Mouse (Mus musculus) adrenal gland, adult 18-20 months (tissue): Measurements from ENCODE around the gene Srrd. TPM values are rescaled to one million over a fixed set of nuclear protein-coding genes. Genes with fewer than 3 reads are reported as not detected.

Experiments used
- DNase-seq, 2 experiments: peaks; one replicate each; pipeline ENCODE4 v3.0.0; 2021 to 2022; ENCODE audit warnings: low spot score in 2 of 2
- total RNA-seq, 2 experiments: library from RNA; stranded (reverse); gene quantifications; 1 replicate in 1 of 2; 2 replicates in 1 of 2; pipeline ENCODE4 v1.2.3; 2021

Srrd gene
- total RNA-seq, 2 experiments from 2014 or later: 60.5 to 65.1 TPM

DNA sequence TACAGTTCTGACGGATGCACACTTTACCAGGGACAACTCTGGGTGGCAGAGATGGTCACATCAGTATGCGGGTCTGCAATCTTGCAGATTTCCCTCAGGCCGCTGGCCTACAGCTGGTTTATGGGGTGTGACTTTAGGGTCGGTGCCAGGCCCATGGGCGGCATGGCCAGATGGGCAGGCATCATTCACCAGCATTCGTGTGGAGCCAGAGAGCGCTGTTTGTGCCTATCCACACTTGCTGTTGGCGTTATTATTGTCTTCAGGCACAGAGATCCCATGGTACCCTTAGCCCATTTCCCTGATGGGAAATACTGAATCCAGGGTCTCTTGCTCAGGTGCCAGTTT lies 52.3 kb downstream of the Srrd start:
- DNase-seq: no peak

GRCm38 (mm10) chr5:112289819-112290535 lies 52.9 kb downstream of the Srrd start:
- DNase-seq: no peak

DNA sequence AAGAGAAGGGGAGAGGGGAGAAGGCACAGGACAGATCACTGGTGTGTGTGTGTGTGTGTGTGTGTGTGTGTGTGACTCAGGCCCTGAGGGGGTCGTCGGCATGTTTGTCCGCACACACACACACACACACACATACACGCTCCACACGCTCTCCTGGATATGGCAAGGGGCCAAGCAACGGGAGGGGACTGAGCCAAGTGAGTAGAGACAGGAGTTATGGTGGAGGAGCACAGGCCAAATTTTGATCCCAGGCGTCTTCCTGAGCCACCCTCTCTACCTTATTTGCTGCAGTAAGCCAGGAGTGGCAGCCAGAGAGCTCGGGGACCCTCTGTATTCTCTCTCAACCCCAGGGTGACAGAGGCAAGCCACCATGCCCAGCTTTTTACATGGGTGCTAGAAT lies 53.6 kb downstream of the Srrd start:
- DNase-seq: no peak

DNA sequence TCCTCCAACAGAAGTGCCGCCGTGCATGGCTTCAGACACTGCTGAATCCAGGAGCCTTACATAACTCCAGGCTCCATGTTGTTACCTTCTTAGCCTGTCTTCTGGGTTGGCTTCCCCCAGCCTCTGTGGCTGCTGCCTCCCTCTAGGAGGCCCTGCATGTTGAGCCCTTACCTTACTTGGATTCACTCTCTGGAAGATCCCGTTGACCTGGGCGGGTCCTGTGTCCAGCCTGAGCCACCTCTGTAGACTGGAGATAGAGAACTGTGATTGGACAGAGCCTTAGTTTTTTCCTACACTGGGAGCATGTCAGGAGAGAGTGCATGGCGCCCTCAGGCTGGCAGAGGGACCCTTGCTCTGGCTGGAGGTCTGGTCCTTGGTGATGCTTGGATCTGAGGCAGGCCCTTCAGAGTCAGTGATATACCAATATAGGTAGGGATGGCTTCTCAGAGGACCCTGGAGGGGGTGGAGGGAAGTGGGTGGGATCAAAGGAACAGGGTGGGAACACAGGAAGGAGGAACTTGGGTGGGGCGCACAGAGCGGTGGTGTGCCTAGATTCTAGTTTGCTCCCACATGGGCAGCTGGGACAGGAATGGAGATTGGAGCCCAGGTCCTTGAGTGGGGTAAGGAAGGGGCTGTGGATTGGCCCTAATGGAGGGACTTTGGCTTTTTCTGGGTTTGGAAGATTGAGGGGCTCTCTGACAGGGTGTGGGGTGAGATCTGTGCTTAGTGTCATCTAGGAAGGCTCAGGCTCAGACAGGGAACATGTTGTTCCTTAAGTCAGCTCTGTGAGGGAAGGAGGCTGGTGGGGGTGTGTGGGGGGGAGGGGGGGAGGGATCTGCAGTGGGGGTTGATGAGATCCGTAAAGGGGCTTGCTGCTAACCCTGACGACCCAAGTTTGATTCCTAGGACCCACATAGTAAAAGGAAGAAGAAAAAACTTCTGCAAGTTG lies 54.4 kb downstream of the Srrd start:
- no peak for DNase-seq

GRCm38 (mm10) chr5:112287652-112288051 lies 55.2 kb downstream of the Srrd start:
- no peak for DNase-seq

Other genes starting within 250 kb of the Srrd start
- gene Cryba4, start 90.5 kb downstream of the Srrd start, total RNA-seq: 100 to 1,000 TPM in 1 of 2 experiments, 10 to 100 TPM in 1; 95.8 to 126 TPM
- gene Crybb1, start 87.2 kb downstream of the Srrd start, total RNA-seq: 1 to 10 TPM; 3.2 to 3.3 TPM
- gene Tpst2, start 66.3 kb downstream of the Srrd start, total RNA-seq: 100 to 1,000 TPM; 208 to 233 TPM
- 10 to 100 TPM; 38.6 to 41.8 TPM for gene Tfip11, start 16.7 kb downstream of the Srrd start, total RNA-seq
- gene Hps4, start within 50 bp of the Srrd start, total RNA-seq: 10 to 100 TPM; 54.1 to 60.5 TPM
- not detected for gene Gm6583, start 13.0 kb upstream of the Srrd start, total RNA-seq
- gene Asphd2, start 51.8 kb upstream of the Srrd start, total RNA-seq: 1 to 10 TPM; 3.4 to 4.3 TPM
- gene Gm6588, start 106.4 kb upstream of the Srrd start, total RNA-seq: not detected
- gene Sez6l, start 234.1 kb upstream of the Srrd start, total RNA-seq: 1 to 10 TPM; 4.3 to 5.3 TPM